Mouse (Mus musculus): ENCODE measurements around the gene Dnajc24.

- TF ChIP-seq CTCF (IDR thresholded peaks at IDR 0.05; ENCODE audit: insufficient read depth, low read length) = no peak
- no peak for TF ChIP-seq POLR2A (IDR thresholded peaks at IDR 0.05; ENCODE audit: borderline replicate concordance, extremely low read depth, low read depth, low read length)
Observed at GRCm38 (mm10) chr2:105953862-105954261, 49.5 kb downstream of the Dnajc24 start.
